Mouse (Mus musculus) CH12.LX (cell line): ENCODE results near the gene Lat2. TPM values are rescaled to one million over a fixed set of nuclear protein-coding genes. Genes with fewer than 3 reads are reported as not detected.
A peak's percentile ranks its signal among the peaks of the same experiment; 100 is the strongest.

ENCODE experiments used
- DNase-seq: peaks from one replicate; pipeline ENCODE4 v3.0.0-alpha.2; 2013; ENCODE audit errors: extremely low read depth
- H3K27ac ChIP-seq: 2 replicates; pipeline ENCODE4 v1.5.1; 2012; ENCODE audit warnings: low read depth, mild to moderate bottlenecking, control low read depth, moderate library complexity; ENCODE audit not compliant: insufficient read depth
- H3K27me3 ChIP-seq: replicated peaks from 2 replicates; pipeline ENCODE3; 2012; ENCODE audit warnings: inconsistent platforms
- H3K36me3 ChIP-seq, 2 experiments: replicated peaks in 1 of 2; 2 replicates each; pipeline versions ENCODE3 to v1.6.1; 2012; ENCODE audit warnings: inconsistent platforms in 1 of 2, low read length in 1 of 2, mild to moderate bottlenecking in 1 of 2, mixed read lengths in 1 of 2, moderate library complexity in 1 of 2; ENCODE audit not compliant: control insufficient read depth in 1 of 2, insufficient read depth in 1 of 2
- H3K4me1 ChIP-seq, 2 experiments: 2 replicates each; pipeline ENCODE4 v1.6.1; 2012; ENCODE audit warnings: inconsistent platforms in 1 of 2, moderate library complexity in 1 of 2; ENCODE audit not compliant: insufficient read depth in 2 of 2, control insufficient read depth in 1 of 2
- H3K4me2 ChIP-seq: 2 replicates; pipeline ENCODE4 v1.6.1; 2012; ENCODE audit warnings: low read depth, mild to moderate bottlenecking, control low read depth; ENCODE audit not compliant: poor library complexity, insufficient read depth, severe bottlenecking
- H3K4me3 ChIP-seq, 3 experiments: fragments of 150-350 bp in 1 of 3; sonication (generic) in 1 of 3; replicated peaks in 1 of 3; 2 replicates each; pipeline versions ENCODE3 to v1.5.1; 2011 to 2012; ENCODE audit warnings: low read depth in 2 of 3, low read length in 2 of 3, mild to moderate bottlenecking in 2 of 3, moderate library complexity in 2 of 3, control low read depth in 1 of 3, improper control_type of control experiment in 1 of 3, inconsistent platforms in 1 of 3, mixed read lengths in 1 of 3; ENCODE audit not compliant: poor library complexity in 1 of 3
- H3K79me2 ChIP-seq: replicated peaks from 2 replicates; pipeline ENCODE4 v1.6.1; 2012; ENCODE audit warnings: mild to moderate bottlenecking, moderate library complexity; ENCODE audit not compliant: control insufficient read depth, poor library complexity, insufficient read depth, severe bottlenecking; ENCODE audit errors: extremely low read depth
- H3K9ac ChIP-seq: 2 replicates; pipeline ENCODE4 v1.6.1; 2012; ENCODE audit warnings: low read depth, mild to moderate bottlenecking, control low read depth, moderate library complexity; ENCODE audit not compliant: insufficient read depth
- H3K9me3 ChIP-seq: replicated peaks from 2 replicates; pipeline ENCODE3; 2012; ENCODE audit warnings: low read length, inconsistent platforms, mixed read lengths
- BHLHE40 ChIP-seq: IDR thresholded peaks from 2 replicates; pipeline ENCODE4 v1.6.1; 2011; ENCODE audit warnings: mild to moderate bottlenecking, low read depth, low read length, improper control_type of control experiment
- CHD2 ChIP-seq: IDR thresholded peaks from 2 replicates; pipeline ENCODE4 v1.6.1; 2011; ENCODE audit warnings: low read length, improper control_type of control experiment
- EP300 ChIP-seq: IDR thresholded peaks from 2 replicates; pipeline ENCODE4 v1.6.1; 2011; ENCODE audit warnings: low read length, improper control_type of control experiment
- GABPA ChIP-seq: IDR thresholded peaks from 2 replicates; pipeline ENCODE4 v1.6.1; 2012; ENCODE audit warnings: low read depth, low read length, improper control_type of control experiment, inconsistent platforms; ENCODE audit not compliant: insufficient replicate concordance
- HCFC1 ChIP-seq: IDR thresholded peaks from 2 replicates; pipeline ENCODE4 v1.6.1; 2012; ENCODE audit warnings: low read depth, mild to moderate bottlenecking, inconsistent platforms, low read length, improper control_type of control experiment
- IRF4 ChIP-seq: IDR thresholded peaks from 2 replicates; pipeline ENCODE4 v1.6.1; 2014; ENCODE audit warnings: low read depth, mild to moderate bottlenecking, inconsistent platforms, low read length, improper control_type of control experiment
- JUND ChIP-seq: conservative IDR thresholded peaks from 2 replicates; pipeline ENCODE4 v1.6.1; 2011; ENCODE audit warnings: low read depth, low read length, improper control_type of control experiment
- KAT2A ChIP-seq: IDR thresholded peaks from 2 replicates; pipeline ENCODE4 v1.6.1; 2012; ENCODE audit warnings: low read length, improper control_type of control experiment, inconsistent platforms; ENCODE audit not compliant: insufficient replicate concordance
- MAFK ChIP-seq: IDR thresholded peaks from 2 replicates; pipeline ENCODE4 v1.6.1; 2011; ENCODE audit warnings: low read length, improper control_type of control experiment; ENCODE audit not compliant: insufficient replicate concordance
- NELFE ChIP-seq: IDR thresholded peaks from 2 replicates; pipeline ENCODE4 v1.6.1; 2011; ENCODE audit warnings: low read depth, low read length, improper control_type of control experiment
- NRF1 ChIP-seq: IDR thresholded peaks from 2 replicates; pipeline ENCODE4 v1.6.1; 2014; ENCODE audit warnings: low read depth, mild to moderate bottlenecking, inconsistent platforms, low read length, improper control_type of control experiment, moderate library complexity
- POLR2A ChIP-seq: IDR thresholded peaks from 2 replicates; pipeline ENCODE4 v1.6.1; 2011; ENCODE audit warnings: low read depth, mild to moderate bottlenecking, improper control_type of control experiment, low read length
- POLR2AphosphoS2 ChIP-seq: IDR thresholded peaks from 2 replicates; pipeline ENCODE4 v1.6.1; 2011; ENCODE audit warnings: low read depth, low read length, improper control_type of control experiment
- RCOR1 ChIP-seq: conservative IDR thresholded peaks from 2 replicates; pipeline ENCODE4 v1.6.1; 2012; ENCODE audit warnings: low read depth, mild to moderate bottlenecking, inconsistent platforms, low read length, improper control_type of control experiment
- SIN3A ChIP-seq: IDR thresholded peaks from 2 replicates; pipeline ENCODE4 v1.6.1; 2012; ENCODE audit warnings: low read length, improper control_type of control experiment, inconsistent platforms
- TBP ChIP-seq: conservative IDR thresholded peaks from 2 replicates; pipeline ENCODE4 v1.6.1; 2011; ENCODE audit warnings: low read depth, low read length, improper control_type of control experiment
- TCF12 ChIP-seq: IDR thresholded peaks from 2 replicates; pipeline ENCODE4 v1.6.1; 2014; ENCODE audit warnings: low read depth, mild to moderate bottlenecking, inconsistent platforms, low read length, improper control_type of control experiment
- USF2 ChIP-seq: conservative IDR thresholded peaks from 2 replicates; pipeline ENCODE4 v1.6.1; 2011; ENCODE audit warnings: low read depth, low read length, improper control_type of control experiment
- ZMIZ1 ChIP-seq: IDR thresholded peaks from 2 replicates; pipeline ENCODE4 v1.6.1; 2012; ENCODE audit warnings: low read depth, mild to moderate bottlenecking, inconsistent platforms, low read length, improper control_type of control experiment
- ZNF384 ChIP-seq: IDR thresholded peaks from 2 replicates; pipeline ENCODE4 v1.6.1; 2012; ENCODE audit warnings: low read depth, low read length, improper control_type of control experiment, inconsistent platforms
- dilution Hi-C: fragments of 300-500 bp; cut with MboI; formaldehyde crosslinking; loops from 2 replicates; pipeline ENCODE4 v1.14.3; 2020; ENCODE audit warnings: low sequenced_read_pairs; ENCODE audit not compliant: extremely low pct_unique_long_range_greater_than_20kb, extremely low pct_ligation_motif_present
- in situ Hi-C: fragments of 300-500 bp; cut with MboI; formaldehyde crosslinking; loops from 3 replicates; pipeline ENCODE4 v1.14.3; 2019; ENCODE audit warnings: low sequenced_read_pairs, low pct_ligation_motif_present, low pct_unique_long_range_greater_than_20kb, mixed read lengths
- polyA plus RNA-seq: library from polyadenylated mRNA; unstranded; fragments of >175 nt; gene quantifications from 2 replicates; pipeline ENCODE4 v1.2.1, GENCODE M21; 2012; ENCODE audit warnings: low read depth; ENCODE audit not compliant: insufficient read length
- total RNA-seq, 2 experiments: library from RNA; depleted of rRNA; stranded (reverse); fragments of 300-350 nt in 1 of 2; fragments of >200 nt in 1 of 2; gene quantifications; 2 replicates each; pipeline ENCODE4 v1.2.3; 2012 to 2014

Gene Lat2
- total RNA-seq (2012; rRNA removed) (89.7 and 100 TPM in 2 replicates), total RNA-seq (2014; rRNA removed) (121 and 130 TPM in 2 replicates), polyA plus RNA-seq (108 and 112 TPM in 2 replicates)

GRCm38 (mm10) chr5:134614802-134615201, at the start of gene Lat2:
Gene Lat2, minus strand, starts transcription at chr5:134615025.
- peak; percentile 75 for DNase-seq
- H3K4me2 ChIP-seq: peak within 1 kb of the TSS; percentile 53
- no peaks in the 10 kb centered on the region for H3K27me3 ChIP-seq
- peaks cover 18 to 44% of the 10 kb centered on the region in 2 experiments for H3K4me1 ChIP-seq
- peaks cover 37% of the 10 kb centered on the region for H3K79me2 ChIP-seq
- peak within 1 kb of the TSS; percentile 84 for H3K9ac ChIP-seq
- in situ Hi-C loops (loop anchor here (5.0 to 25.0 kb wide), 3 partner anchors 33 to 253 kb away; partner anchors contain the start of gene Rfc2), dilution Hi-C loops (no loop called here)
- H3K27ac ChIP-seq: peak within 1 kb of the TSS; percentile 98
- TF ChIP-seq USF2 (no peak), NELFE (peak; percentile 62; the same call in 1 of the 2 replicates), POLR2A (peak; percentile 77), EP300 (no peak), TCF12 (peak; percentile 56; the same call in 1 of the 2 replicates), SIN3A (peak; percentile 11; the same call in 1 of the 2 replicates), POLR2AphosphoS2 (peak; percentile 76), RCOR1 (no peak), IRF4 (peak; percentile 34; the same call in 1 of the 2 replicates), BHLHE40 (peak; percentile 59), ZMIZ1 (peak; percentile 34; the same call in 1 of the 2 replicates), TBP (0 out of 2 replicates have a peak, but pooled peaks have one; percentile 53), GABPA (no peak), CHD2 (no peak), NRF1 (no peak)
- no peaks in the 10 kb centered on the region for H3K9me3 ChIP-seq
- peaks cover 20 to 44% of the 10 kb centered on the region in 2 experiments for H3K36me3 ChIP-seq
- peak within 1 kb of the TSS; percentile 63 to 78 (median 73) for H3K4me3 ChIP-seq

- in situ Hi-C loops: no loop called here
- DNase-seq: no peak
- H3K27me3 ChIP-seq: no peaks in the 10 kb centered on the region
- H3K27ac ChIP-seq: no peak overlapping the region
- no peaks in the 10 kb centered on the region for H3K9me3 ChIP-seq
- TF ChIP-seq MAFK: no peak
- TF ChIP-seq JUND: no peak
- TF ChIP-seq ZNF384: no peak
- no peak for TF ChIP-seq KAT2A
- TF ChIP-seq TBP: no peak
- TF ChIP-seq BHLHE40: no peak
- TF ChIP-seq HCFC1: no peak
- peaks cover 5 to 19% of the 10 kb centered on the region in 2 experiments for H3K4me1 ChIP-seq
- no peaks in the 10 kb centered on the region for H3K79me2 ChIP-seq
- no peak overlapping the region for H3K9ac ChIP-seq
- no peak overlapping the region for H3K4me2 ChIP-seq
- H3K4me3 ChIP-seq: no peak overlapping the region
- dilution Hi-C loops: no loop called here
- H3K36me3 ChIP-seq: peaks cover 0 to 55% of the 10 kb centered on the region in 2 experiments
Measured at GRCm38 (mm10) chr5:134656708-134657107, 41.9 kb upstream of the Lat2 start.
